Comparison of ENCODE assay signal across 27 mouse cellular contexts in genomic region chr9:5286597-5286996, GRCm38 (mm10). TPM values are rescaled to one million over a fixed set of nuclear protein-coding genes. Genes with fewer than 3 reads are reported as not detected.
DNase-seq lines count a peak whose midpoint lies in the region; ATAC-seq and TF ChIP-seq lines count a peak whose summit lies in the region.
"Had no signal": no experiment of that assay in that cellular context is flagged by ENCODE, and none has a peak within 500 bp of the region (broad histone marks: within the 10 kb centered on the region; RNA-seq: fewer than 3 reads in every experiment).

No protein-coding gene starts in this region.

- no peaks in the 10 kb centered on the region for H3K9me3 ChIP-seq in liver, embryonic 11.5 days (ENCODE audit: control insufficient read depth, low read length)
- H3K9me3 ChIP-seq in intestine, embryonic 14.5 days (ENCODE audit: control insufficient read depth, low read length): no peaks in the 10 kb centered on the region
- H3K9me3 ChIP-seq in intestine, postnatal 0 days (ENCODE audit: control insufficient read depth): no peaks in the 10 kb centered on the region
- no peaks in the 10 kb centered on the region for H3K9me3 ChIP-seq in forebrain, embryonic 16.5 days (ENCODE audit: control insufficient read depth, low read length)
- H3K9me3 ChIP-seq: embryonic facial prominence, embryonic 12.5 days; embryonic facial prominence, embryonic 15.5 days; heart, embryonic 10.5 days; hindbrain, embryonic 12.5 days; hindbrain, embryonic 15.5 days had no signal

- TF ChIP-seq POLR2A in liver, adult 2 months (IDR thresholded peaks at IDR 0.05; ENCODE audit: extremely low read depth, insufficient read depth, low read length): no peak

- no peaks in the 10 kb centered on the region for H3K36me3 ChIP-seq in liver, adult 2 months (ENCODE audit: control insufficient read depth, insufficient read depth, low read length)
- H3K36me3 ChIP-seq in liver, embryonic 11.5 days (ENCODE audit: control insufficient read depth, insufficient read depth, low read length): no peaks in the 10 kb centered on the region
- H3K36me3 ChIP-seq in intestine, embryonic 14.5 days (ENCODE audit: control insufficient read depth, insufficient read depth, low read length): no peaks in the 10 kb centered on the region
- no peaks in the 10 kb centered on the region for H3K36me3 ChIP-seq in intestine, postnatal 0 days (ENCODE audit: control insufficient read depth, insufficient read depth)
- no peaks in the 10 kb centered on the region for H3K36me3 ChIP-seq in forebrain, embryonic 16.5 days (ENCODE audit: control insufficient read depth, insufficient read depth)
- H3K36me3 ChIP-seq: embryonic facial prominence, embryonic 12.5 days; embryonic facial prominence, embryonic 15.5 days; G1E; heart, embryonic 10.5 days; heart, embryonic 13.5 days; hindbrain, embryonic 12.5 days; hindbrain, embryonic 15.5 days had no signal

- no peaks in the 10 kb centered on the region for H3K4me1 ChIP-seq in liver, adult 2 months (ENCODE audit: control insufficient read depth, insufficient read depth, low read length)
- no peaks in the 10 kb centered on the region for H3K4me1 ChIP-seq in liver, embryonic 11.5 days (replicated peaks; ENCODE audit: control insufficient read depth, insufficient read depth, low read length)
- H3K4me1 ChIP-seq in intestine, embryonic 14.5 days (replicated peaks; ENCODE audit: control insufficient read depth, insufficient read depth, low read length): no peaks in the 10 kb centered on the region
- no peaks in the 10 kb centered on the region for H3K4me1 ChIP-seq in intestine, postnatal 0 days (replicated peaks; ENCODE audit: control insufficient read depth, insufficient read depth, low read length)
- H3K4me1 ChIP-seq in forebrain, embryonic 16.5 days (replicated peaks; ENCODE audit: control insufficient read depth, insufficient read depth, low read length): no peaks in the 10 kb centered on the region
- H3K4me1 ChIP-seq: embryonic facial prominence, embryonic 12.5 days; embryonic facial prominence, embryonic 15.5 days; heart, embryonic 10.5 days; heart, embryonic 13.5 days; hindbrain, embryonic 12.5 days; hindbrain, embryonic 15.5 days had no signal

- H3K27ac ChIP-seq in liver, adult 2 months (replicated peaks; ENCODE audit: insufficient read depth, low read depth, low read length): no peak overlapping the region
- no peak overlapping the region for H3K27ac ChIP-seq in liver, embryonic 11.5 days (ENCODE audit: low read depth, low read length)
- H3K27ac ChIP-seq in intestine, embryonic 14.5 days (ENCODE audit: low read depth): no peak overlapping the region
- no peak overlapping the region for H3K27ac ChIP-seq in intestine, postnatal 0 days (ENCODE audit: low read depth, low read length)
- no peak overlapping the region for H3K27ac ChIP-seq in forebrain, embryonic 16.5 days (ENCODE audit: low read length)
- H3K27ac ChIP-seq: embryonic facial prominence, embryonic 12.5 days; embryonic facial prominence, embryonic 15.5 days; heart, adult 2 months; heart, embryonic 10.5 days; heart, embryonic 13.5 days; hindbrain, embryonic 12.5 days; hindbrain, embryonic 15.5 days had no signal

- H3K79me2 ChIP-seq in liver, adult 2 months (ENCODE audit: control insufficient read depth, insufficient read depth, low read length): no peaks in the 10 kb centered on the region

- TF ChIP-seq CTCF in liver, adult 2 months (IDR thresholded peaks at IDR 0.05; ENCODE audit: low read depth, low read length): no peak
- TF ChIP-seq CTCF in intestine, postnatal 0 days (IDR thresholded peaks at IDR 0.05; ENCODE audit: low read depth): no peak

- no peak overlapping the region for H3K4me2 ChIP-seq in liver, embryonic 11.5 days
- no peak overlapping the region for H3K4me2 ChIP-seq in intestine, embryonic 14.5 days (ENCODE audit: low read length)
- H3K4me2 ChIP-seq in intestine, postnatal 0 days (replicated peaks; ENCODE audit: low read depth): no peak overlapping the region
- H3K4me2 ChIP-seq in forebrain, embryonic 16.5 days (ENCODE audit: low read length): no peak overlapping the region
- H3K4me2 ChIP-seq: embryonic facial prominence, embryonic 12.5 days; embryonic facial prominence, embryonic 15.5 days; heart, embryonic 13.5 days; hindbrain, embryonic 12.5 days; hindbrain, embryonic 15.5 days had no signal

- no peaks in the 10 kb centered on the region for H3K27me3 ChIP-seq in liver, adult 2 months (ENCODE audit: control insufficient read depth, insufficient read depth, low read length)
- H3K27me3 ChIP-seq in liver, embryonic 11.5 days (replicated peaks; ENCODE audit: control insufficient read depth, insufficient read depth, low read length): no peaks in the 10 kb centered on the region
- H3K27me3 ChIP-seq in intestine, embryonic 14.5 days (replicated peaks; ENCODE audit: control insufficient read depth, insufficient read depth, low read length): no peaks in the 10 kb centered on the region
- no peaks in the 10 kb centered on the region for H3K27me3 ChIP-seq in intestine, postnatal 0 days (replicated peaks; ENCODE audit: control insufficient read depth, insufficient read depth, low read length)
- H3K27me3 ChIP-seq in forebrain, embryonic 16.5 days (replicated peaks; ENCODE audit: control insufficient read depth, insufficient read depth, low read length): no peaks in the 10 kb centered on the region
- H3K27me3 ChIP-seq: CH12.LX; embryonic facial prominence, embryonic 12.5 days; embryonic facial prominence, embryonic 15.5 days; heart, embryonic 13.5 days; hindbrain, embryonic 12.5 days; hindbrain, embryonic 15.5 days had no signal

- H3K9ac ChIP-seq in liver, adult 2 months (ENCODE audit: low read depth, low read length): no peak overlapping the region
- H3K9ac ChIP-seq in liver, embryonic 11.5 days (ENCODE audit: low read depth, low read length): no peak overlapping the region
- no peak overlapping the region for H3K9ac ChIP-seq in intestine, embryonic 14.5 days (ENCODE audit: low read length)
- H3K9ac ChIP-seq in intestine, postnatal 0 days (ENCODE audit: low read depth, low read length): no peak overlapping the region
- H3K9ac ChIP-seq in forebrain, embryonic 16.5 days (replicated peaks; ENCODE audit: low read depth, low read length): no peak overlapping the region
- H3K9ac ChIP-seq: embryonic facial prominence, embryonic 12.5 days; embryonic facial prominence, embryonic 15.5 days; heart, embryonic 13.5 days; hindbrain, embryonic 12.5 days; hindbrain, embryonic 15.5 days had no signal

- ATAC-seq in liver, embryonic 11.5 days (replicated peaks; ENCODE audit: low FRiP score): no peak
- ATAC-seq in intestine, embryonic 14.5 days (replicated peaks; ENCODE audit: low FRiP score, low TSS enrichment, low read depth): peak; percentile 90
- peak; percentile 94 for ATAC-seq in intestine, postnatal 0 days
- ATAC-seq in forebrain, embryonic 16.5 days: no peak
- ATAC-seq: forebrain, embryonic 14.5 days had no signal

- DNase-seq in liver, adult 2 months (ENCODE audit: extremely low read depth, low read depth, low spot score): peak; percentile 56
- no peak for DNase-seq in liver, embryonic 11.5 days (ENCODE audit: low spot score)
- no peak for DNase-seq in intestine, embryonic 14.5 days (ENCODE audit: low spot score)
- DNase-seq in kidney, postnatal 25 days: no peak
- no peak for DNase-seq in Muller cell, postnatal 12 days (ENCODE audit: inconsistent ontology term)
- DNase-seq: adrenal gland, adult 2 months; adrenal gland, postnatal 14 days; B cell, adult 2 months; cerebellum, adult 11 months; cerebellum, adult 2 months; cerebellum, adult 9-11 months; cerebellum, postnatal 25 days; gastrocnemius, postnatal 10 days; gastrocnemius, postnatal 36 days; heart, adult 2 months had no signal

- H3K4me3 ChIP-seq in liver, adult 2 months (ENCODE audit: insufficient read depth, low read depth, low read length): no peak overlapping the region
- no peak overlapping the region for H3K4me3 ChIP-seq in liver, embryonic 11.5 days (ENCODE audit: low read depth, low read length)
- no peak overlapping the region for H3K4me3 ChIP-seq in intestine, embryonic 14.5 days (ENCODE audit: low read depth, low read length)
- no peak overlapping the region for H3K4me3 ChIP-seq in intestine, postnatal 0 days (ENCODE audit: low read depth, low read length)
- no peak overlapping the region for H3K4me3 ChIP-seq in forebrain, embryonic 16.5 days (replicated peaks; ENCODE audit: low read length)
- H3K4me3 ChIP-seq: embryonic facial prominence, embryonic 12.5 days; embryonic facial prominence, embryonic 15.5 days; heart, adult 2 months; heart, embryonic 10.5 days; heart, embryonic 13.5 days; hindbrain, embryonic 12.5 days; hindbrain, embryonic 15.5 days had no signal

RNA-seq across cellular contexts. Expression of gene Casp1, which starts 11.7 kb away (rescaled TPM):
- 2.4 and 3.6 TPM in 2 replicates for total RNA-seq in liver, adult 2 months (2014; rRNA removed)
- polyA plus RNA-seq in liver, adult 2 months (2012; rRNA removed): 0.18 and 0.25 TPM in 2 replicates
- 2.2 and 2.5 TPM in 2 replicates for polyA plus RNA-seq in liver, embryonic 11.5 days (2014; fragmentation: Nextera tagmentation; extraction: Ambion mirVana)
- 1.8 and 1.9 TPM in 2 replicates for polyA plus RNA-seq in intestine, embryonic 14.5 days (2014; fragmentation: Nextera tagmentation; extraction: Ambion mirVana)
- polyA plus RNA-seq in intestine, postnatal 0 days (2015; fragmentation: Nextera tagmentation; extraction: Ambion mirVana): 80.3 and 81.9 TPM in 2 replicates
- polyA plus RNA-seq in forebrain, embryonic 16.5 days (2015; fragmentation: Nextera tagmentation; extraction: Ambion mirVana): 0.42 and 0.81 TPM in 2 replicates
- total RNA-seq: G1E had no signal
- polyA plus RNA-seq: adrenal gland, adult 2 months; G1E had no signal

RNA-seq across cellular contexts. Expression of gene Casp4, which starts 22.0 kb away (rescaled TPM):
- total RNA-seq in liver, adult 2 months (2014; rRNA removed): 1.7 and 3.2 TPM in 2 replicates
- 0.20 and 0.64 TPM in 2 replicates for polyA plus RNA-seq in liver, adult 2 months (2012; rRNA removed)
- 0.73 and 0.78 TPM in 2 replicates for polyA plus RNA-seq in liver, embryonic 11.5 days (2014; fragmentation: Nextera tagmentation; extraction: Ambion mirVana)
- 1.9 and 2.1 TPM in 2 replicates for polyA plus RNA-seq in intestine, embryonic 14.5 days (2014; fragmentation: Nextera tagmentation; extraction: Ambion mirVana)
- 14.3 and 14.8 TPM in 2 replicates for polyA plus RNA-seq in intestine, postnatal 0 days (2015; fragmentation: Nextera tagmentation; extraction: Ambion mirVana)
- 0.24 TPM in 1 of 2 replicates, not detected in the other for polyA plus RNA-seq in forebrain, embryonic 16.5 days (2015; fragmentation: Nextera tagmentation; extraction: Ambion mirVana)
- total RNA-seq: G1E had no signal
- polyA plus RNA-seq: forebrain, embryonic 11.5 days; G1E; hindbrain, embryonic 12.5 days had no signal

RNA-seq across cellular contexts. Expression of gene Casp12, which starts 58.6 kb away (rescaled TPM):
- 2.4 and 2.7 TPM in 2 replicates for total RNA-seq in liver, adult 2 months (2014; rRNA removed)
- 0.09 and 0.15 TPM in 2 replicates for polyA plus RNA-seq in liver, adult 2 months (2012; rRNA removed)
- polyA plus RNA-seq in liver, embryonic 11.5 days (2014; fragmentation: Nextera tagmentation; extraction: Ambion mirVana): 0.06 and 0.11 TPM in 2 replicates
- polyA plus RNA-seq in intestine, embryonic 14.5 days (2014; fragmentation: Nextera tagmentation; extraction: Ambion mirVana): 6.6 and 8.0 TPM in 2 replicates
- 7.5 and 8.2 TPM in 2 replicates for polyA plus RNA-seq in intestine, postnatal 0 days (2015; fragmentation: Nextera tagmentation; extraction: Ambion mirVana)
- 0.45 TPM in 1 of 2 replicates, not detected in the other for polyA plus RNA-seq in forebrain, embryonic 16.5 days (2015; fragmentation: Nextera tagmentation; extraction: Ambion mirVana)
- polyA plus RNA-seq: forebrain, embryonic 11.5 days; G1E; heart, embryonic 10.5 days had no signal

Comparison
In these comparisons a context has a peak if more than half of its experiments do, and no peak if none do; other contexts are left out.
1. RNA of gene Casp1, which starts 11.7 kb away (polyA plus RNA-seq): 80.3 to 81.9 TPM in intestine, postnatal 0 days; 2.2 to 2.5 TPM in liver, embryonic 11.5 days, 1.8 to 1.9 TPM in intestine, embryonic 14.5 days, 0.42 to 0.81 TPM in forebrain, embryonic 16.5 days and 0.18 to 0.25 TPM in liver, adult 2 months; every median in the first group is over 10 times any median in the second.
2. ATAC-seq: peak in intestine, embryonic 14.5 days (single experiment) and intestine, postnatal 0 days (single experiment); none in liver, embryonic 11.5 days (single experiment) and forebrain, embryonic 16.5 days (single experiment).